Mouse (Mus musculus): Measurements from ENCODE around the gene Dnajc9. TPM values are rescaled to one million over a fixed set of nuclear protein-coding genes. Genes with fewer than 3 reads are reported as not detected.

Dnajc9 gene
- polyA plus RNA-seq, 1 experiment = 80.8 TPM

DNA sequence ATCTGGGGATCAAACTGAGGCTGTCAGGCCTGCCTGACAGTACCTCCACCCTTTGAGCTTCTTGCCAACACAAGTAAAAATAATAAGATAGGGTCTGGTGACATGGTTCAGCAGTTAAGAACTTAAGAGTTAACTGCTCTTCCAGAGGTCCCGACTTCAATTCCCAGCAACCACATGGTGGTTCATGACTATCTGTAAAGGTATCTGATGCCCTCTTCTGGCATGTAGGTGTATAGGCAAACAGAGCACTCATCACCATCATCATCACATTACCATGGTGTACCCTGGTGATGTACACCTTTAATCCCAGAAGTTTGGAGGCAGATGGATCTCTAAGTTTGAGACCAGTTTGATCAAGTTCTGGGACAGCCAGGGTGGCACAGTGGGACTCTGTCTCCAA lies 39.9 kb upstream of the Dnajc9 start:
- H3K79me2 ChIP-seq (ENCODE audit: control insufficient read depth, insufficient read depth) = no peaks in the 10 kb centered on the region
- H3K36me3 ChIP-seq (ENCODE audit: control insufficient read depth, insufficient read depth) = no peaks in the 10 kb centered on the region
- no peaks in the 10 kb centered on the region for H3K79me3 ChIP-seq (ENCODE audit: low read depth)
- no peak overlapping the region for H3K4me3 ChIP-seq (ENCODE audit: insufficient read depth, poor library complexity, severe bottlenecking)
- H3K27me3 ChIP-seq (ENCODE audit: control insufficient read depth, insufficient read depth, insufficient read length) = no peaks in the 10 kb centered on the region
- TF ChIP-seq MYOD1 (IDR thresholded peaks at IDR 0.05; ENCODE audit: control insufficient read depth, insufficient read length, low read depth) (no peak), MYOG (IDR thresholded peaks at IDR 0.05; ENCODE audit: control insufficient read depth, extremely low read depth, insufficient read length) (no peak), FOSL1 (IDR thresholded peaks at IDR 0.05; ENCODE audit: insufficient read depth, low read length, poor library complexity, severe bottlenecking) (no peak), CTCF (IDR thresholded peaks at IDR 0.05; ENCODE audit: control insufficient read depth, insufficient read depth, insufficient read length) (no peak), CEBPB (IDR thresholded peaks at IDR 0.05; ENCODE audit: low read depth) (no peak), MAX (IDR thresholded peaks at IDR 0.05) (no peak)
- no peak overlapping the region for H3ac ChIP-seq (ENCODE audit: control insufficient read depth, insufficient read length, low read depth)

DNA sequence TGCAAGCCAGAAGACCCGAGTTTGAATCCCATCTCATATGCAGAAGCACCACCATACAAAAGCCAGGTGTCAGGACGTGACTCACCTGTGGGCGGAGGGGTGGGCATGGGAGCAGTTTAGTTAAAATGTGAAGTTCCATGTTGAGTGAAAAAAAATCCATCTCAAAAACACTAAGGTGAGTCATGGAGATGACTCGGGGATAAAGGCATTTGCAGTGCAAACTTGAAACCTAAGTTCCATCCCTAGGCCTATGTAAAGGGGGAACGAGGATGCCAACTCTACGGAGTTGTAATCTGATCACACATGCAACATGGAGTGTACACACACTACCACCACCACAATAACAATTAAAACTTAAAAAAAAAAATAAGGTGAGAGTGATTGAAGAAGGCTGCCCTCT lies 34.3 kb upstream of the Dnajc9 start:
- Histone ChIP-seq H3K36me3 (ENCODE audit: control insufficient read depth, insufficient read depth) (no peaks in the 10 kb centered on the region), H3K4me3 (ENCODE audit: insufficient read depth, poor library complexity, severe bottlenecking) (no peak overlapping the region), H3ac (ENCODE audit: control insufficient read depth, insufficient read length, low read depth) (no peak overlapping the region), H3K79me3 (ENCODE audit: low read depth) (no peaks in the 10 kb centered on the region), H3K79me2 (ENCODE audit: control insufficient read depth, insufficient read depth) (no peaks in the 10 kb centered on the region), H3K27me3 (ENCODE audit: control insufficient read depth, insufficient read depth, insufficient read length) (no peaks in the 10 kb centered on the region)
- TF ChIP-seq MAX (IDR thresholded peaks at IDR 0.05) (no peak), MYOD1 (IDR thresholded peaks at IDR 0.05; ENCODE audit: control insufficient read depth, insufficient read length, low read depth) (peak; percentile 39), CTCF (IDR thresholded peaks at IDR 0.05; ENCODE audit: control insufficient read depth, insufficient read depth, insufficient read length) (no peak), CEBPB (IDR thresholded peaks at IDR 0.05; ENCODE audit: low read depth) (no peak), USF1 (IDR thresholded peaks at IDR 0.05; ENCODE audit: low read depth) (no peak)

DNA sequence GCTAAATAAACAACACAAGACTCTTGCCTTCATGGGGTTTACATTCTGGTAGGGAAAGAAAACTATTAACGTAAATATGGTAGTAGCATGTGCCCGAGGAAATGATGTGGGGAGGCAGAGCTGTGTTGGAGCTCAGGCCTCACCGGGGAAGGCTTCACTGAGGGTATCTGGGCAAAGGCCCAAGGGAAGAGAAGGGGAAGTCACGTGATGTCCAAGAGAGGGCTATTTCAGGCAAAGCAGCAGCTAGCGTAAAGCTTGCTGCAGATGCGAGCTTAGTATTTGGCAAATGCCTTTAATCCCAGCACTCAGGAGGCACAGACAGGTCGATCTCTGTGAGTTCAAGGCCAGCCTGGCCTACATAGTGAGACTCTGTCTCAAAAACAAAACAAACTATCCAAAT lies 33.5 kb upstream of the Dnajc9 start:
- no peak overlapping the region for H3K4me3 ChIP-seq (ENCODE audit: insufficient read depth, poor library complexity, severe bottlenecking)
- TF ChIP-seq MYOD1 (IDR thresholded peaks at IDR 0.05; ENCODE audit: control insufficient read depth, insufficient read length, low read depth) (no peak), MYOG (IDR thresholded peaks at IDR 0.05; ENCODE audit: control insufficient read depth, extremely low read depth, insufficient read length) (no peak), CTCF (IDR thresholded peaks at IDR 0.05; ENCODE audit: control insufficient read depth, insufficient read depth, insufficient read length) (no peak), USF1 (IDR thresholded peaks at IDR 0.05; ENCODE audit: low read depth) (no peak), CEBPB (IDR thresholded peaks at IDR 0.05; ENCODE audit: low read depth) (no peak), MAX (IDR thresholded peaks at IDR 0.05) (no peak), FOSL1 (IDR thresholded peaks at IDR 0.05; ENCODE audit: insufficient read depth, low read length, poor library complexity, severe bottlenecking) (no peak)
- no peaks in the 10 kb centered on the region for H3K79me2 ChIP-seq (ENCODE audit: control insufficient read depth, insufficient read depth)
- H3K36me3 ChIP-seq (ENCODE audit: control insufficient read depth, insufficient read depth) = no peaks in the 10 kb centered on the region
- no peak overlapping the region for H3ac ChIP-seq (ENCODE audit: control insufficient read depth, insufficient read length, low read depth)
- no peaks in the 10 kb centered on the region for H3K79me3 ChIP-seq (ENCODE audit: low read depth)
- H3K27me3 ChIP-seq (ENCODE audit: control insufficient read depth, insufficient read depth, insufficient read length) = no peaks in the 10 kb centered on the region

DNA sequence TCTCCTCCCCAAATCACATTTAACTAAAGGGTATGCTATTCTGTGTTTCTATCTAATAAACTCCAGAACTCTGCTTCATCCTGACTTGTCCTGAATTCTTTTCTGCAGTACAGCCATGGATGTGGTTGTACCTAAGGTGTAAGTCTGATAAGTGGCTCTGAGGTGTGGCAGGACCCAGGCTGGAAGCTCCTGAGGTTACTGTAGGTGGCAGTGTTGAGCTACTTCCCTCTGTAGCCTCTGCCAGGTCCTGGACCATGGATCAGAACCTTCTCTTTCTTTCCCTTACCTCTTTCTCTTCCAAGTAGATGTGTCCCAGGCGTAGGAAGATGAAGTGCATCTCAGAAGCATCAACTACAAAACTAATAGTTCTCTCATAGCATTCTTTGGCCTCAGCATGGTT lies 11.4 kb upstream of the Dnajc9 start:
- Histone ChIP-seq H3K79me3 (ENCODE audit: low read depth) (no peaks in the 10 kb centered on the region), H3K79me2 (ENCODE audit: control insufficient read depth, insufficient read depth) (no peaks in the 10 kb centered on the region), H3ac (ENCODE audit: control insufficient read depth, insufficient read length, low read depth) (no peak overlapping the region), H3K36me3 (ENCODE audit: control insufficient read depth, insufficient read depth) (no peaks in the 10 kb centered on the region), H3K27me3 (ENCODE audit: control insufficient read depth, insufficient read depth, insufficient read length) (no peaks in the 10 kb centered on the region), H3K4me3 (ENCODE audit: insufficient read depth, poor library complexity, severe bottlenecking) (no peak overlapping the region)
- TF ChIP-seq CTCF (IDR thresholded peaks at IDR 0.05; ENCODE audit: control insufficient read depth, insufficient read depth, insufficient read length) = peak; percentile 65
- TF ChIP-seq MYOD1 (IDR thresholded peaks at IDR 0.05; ENCODE audit: control insufficient read depth, insufficient read length, low read depth) = no peak

DNA sequence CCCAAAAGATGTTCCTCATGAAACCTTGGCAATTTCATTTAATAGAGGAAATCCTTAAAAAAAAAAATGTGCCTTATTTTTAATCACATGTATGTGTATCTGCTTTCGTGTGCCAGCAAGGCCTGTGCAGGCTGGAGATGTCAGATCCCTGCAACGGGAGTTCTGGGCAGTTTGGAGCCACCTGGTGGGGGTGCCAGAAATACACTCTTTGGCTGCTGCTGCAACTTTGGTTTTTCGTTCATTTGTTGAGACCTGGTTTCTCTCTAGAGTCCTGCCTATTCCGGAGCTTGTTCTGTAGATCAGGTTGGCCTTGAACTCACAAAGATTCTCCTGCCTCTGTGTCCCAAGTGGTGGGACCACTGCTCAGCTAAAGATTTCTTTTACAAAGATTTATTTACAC lies 10.2 kb upstream of the Dnajc9 start:
- Histone ChIP-seq H3ac (ENCODE audit: control insufficient read depth, insufficient read length, low read depth) (no peak overlapping the region), H3K4me3 (ENCODE audit: insufficient read depth, poor library complexity, severe bottlenecking) (no peak overlapping the region), H3K36me3 (ENCODE audit: control insufficient read depth, insufficient read depth) (no peaks in the 10 kb centered on the region), H3K79me2 (ENCODE audit: control insufficient read depth, insufficient read depth) (no peaks in the 10 kb centered on the region), H3K79me3 (ENCODE audit: low read depth) (no peaks in the 10 kb centered on the region), H3K27me3 (ENCODE audit: control insufficient read depth, insufficient read depth, insufficient read length) (no peaks in the 10 kb centered on the region)
- TF ChIP-seq FOSL1 (IDR thresholded peaks at IDR 0.05; ENCODE audit: insufficient read depth, low read length, poor library complexity, severe bottlenecking) (no peak), CEBPB (IDR thresholded peaks at IDR 0.05; ENCODE audit: low read depth) (no peak), MAX (IDR thresholded peaks at IDR 0.05) (no peak), CTCF (IDR thresholded peaks at IDR 0.05; ENCODE audit: control insufficient read depth, insufficient read depth, insufficient read length) (peak; percentile 28)

DNA sequence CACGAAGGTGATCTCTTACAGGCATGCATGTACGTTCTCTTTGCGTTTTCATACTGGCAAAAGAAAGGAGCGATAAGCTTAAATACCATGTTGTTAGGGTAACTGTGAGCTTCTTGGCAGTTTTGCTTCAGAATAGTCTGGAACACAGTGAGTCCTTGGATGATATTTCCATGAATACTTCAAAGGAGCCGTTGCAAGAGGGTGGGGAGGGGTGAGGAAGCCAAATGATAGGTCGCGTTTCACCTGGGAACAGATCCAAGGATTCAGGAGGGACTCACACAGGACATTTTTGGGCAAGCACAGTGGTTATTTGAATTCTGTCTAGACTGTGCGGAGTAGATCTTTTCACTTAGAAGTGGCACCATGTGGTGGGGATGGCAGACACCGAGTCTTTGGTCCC lies 8.5 kb upstream of the Dnajc9 start:
- H3ac ChIP-seq (ENCODE audit: control insufficient read depth, insufficient read length, low read depth) = no peak overlapping the region
- no peak overlapping the region for H3K4me3 ChIP-seq (ENCODE audit: insufficient read depth, poor library complexity, severe bottlenecking)
- TF ChIP-seq MYOD1 (IDR thresholded peaks at IDR 0.05; ENCODE audit: control insufficient read depth, insufficient read length, low read depth) = no peak
- no peak for TF ChIP-seq CEBPB (IDR thresholded peaks at IDR 0.05; ENCODE audit: low read depth)
- TF ChIP-seq CTCF (IDR thresholded peaks at IDR 0.05; ENCODE audit: control insufficient read depth, insufficient read depth, insufficient read length) = no peak
- TF ChIP-seq MYOG (IDR thresholded peaks at IDR 0.05; ENCODE audit: control insufficient read depth, extremely low read depth, insufficient read length) = no peak
- TF ChIP-seq FOSL1 (IDR thresholded peaks at IDR 0.05; ENCODE audit: insufficient read depth, low read length, poor library complexity, severe bottlenecking) = no peak
- no peak for TF ChIP-seq USF1 (IDR thresholded peaks at IDR 0.05; ENCODE audit: low read depth)
- TF ChIP-seq MAX (IDR thresholded peaks at IDR 0.05) = no peak
- H3K79me2 ChIP-seq (ENCODE audit: control insufficient read depth, insufficient read depth) = peaks cover 9% of the 10 kb centered on the region
- no peaks in the 10 kb centered on the region for H3K36me3 ChIP-seq (ENCODE audit: control insufficient read depth, insufficient read depth)
- no peaks in the 10 kb centered on the region for H3K79me3 ChIP-seq (ENCODE audit: low read depth)
- no peaks in the 10 kb centered on the region for H3K27me3 ChIP-seq (ENCODE audit: control insufficient read depth, insufficient read depth, insufficient read length)
